Mouse (Mus musculus): ENCODE measurements at regions not wholly inside any gene's neighbourhood (a gene's known extent, or its start where the extent isn't known, plus 50 kb on each side); places are given as distances from the start of the nearest gene placed in this dataset.

DNA sequence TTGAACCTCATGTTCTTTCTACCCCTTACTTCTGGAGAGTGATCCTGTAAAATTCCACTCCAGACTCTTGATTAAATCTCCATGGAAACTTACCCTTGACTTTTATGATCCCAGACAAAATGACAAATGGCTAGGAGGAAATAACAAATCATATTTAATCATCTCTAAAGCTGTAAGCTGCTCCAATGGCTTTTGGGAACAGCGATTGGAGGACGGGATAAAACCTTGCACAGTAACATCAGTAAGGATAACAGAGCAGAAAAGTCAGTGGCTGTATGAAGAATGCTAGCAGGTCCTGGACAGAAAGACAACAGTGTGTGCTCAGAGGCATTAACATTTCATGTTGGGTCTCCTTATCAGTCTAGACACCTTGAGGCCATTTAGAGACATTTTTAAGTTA is 59.8 kb upstream of the A1bg start:
- Histone ChIP-seq H3ac (ENCODE audit: control insufficient read depth, insufficient read length) (no peak overlapping the region), H3K4me3 (no peak overlapping the region), H3K4me2 (ENCODE audit: low read depth) (no peak overlapping the region), H3K79me2 (ENCODE audit: control insufficient read depth, insufficient read depth) (no peaks in the 10 kb centered on the region), H3K36me3 (ENCODE audit: control insufficient read depth, insufficient read depth) (no peaks in the 10 kb centered on the region), H3K27me3 (ENCODE audit: control insufficient read depth, insufficient read depth, insufficient read length) (no peaks in the 10 kb centered on the region)
- no peak for TF ChIP-seq E2F4 (IDR thresholded peaks at IDR 0.05; ENCODE audit: insufficient read depth)

All from myocyte (in vitro differentiated cells).